Mouse (Mus musculus): ENCODE data around the gene Tspan1. TPM values are rescaled to one million over a fixed set of nuclear protein-coding genes. Genes with fewer than 3 reads are reported as not detected.

The Tspan1 gene
- total and polyA plus RNA-seq, 3 experiments, result 0.03 to 0.08 TPM; not detected in 1

DNA sequence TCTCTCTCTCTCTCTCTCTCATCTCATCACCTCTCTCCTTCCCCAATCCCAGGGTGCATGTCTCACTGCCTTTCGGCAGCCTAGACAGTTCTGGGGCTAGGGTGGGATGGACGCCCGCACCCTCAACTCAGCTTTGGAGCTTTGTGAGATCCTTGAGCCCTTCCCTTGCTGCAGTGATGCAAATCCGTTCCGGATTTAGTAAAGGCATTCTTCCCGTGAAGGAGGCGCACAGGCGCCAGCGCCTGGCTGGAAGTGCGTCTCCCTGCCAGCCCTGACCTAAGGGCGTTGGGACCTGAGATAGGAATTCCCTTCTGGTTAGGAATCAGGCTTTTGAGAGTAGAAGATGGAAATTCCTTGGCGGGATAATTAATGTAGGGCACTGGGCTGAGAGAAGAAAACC, 15.3 kb upstream of the Tspan1 start:
- Histone ChIP-seq H3K9me3 (replicated peaks; ENCODE audit: insufficient read depth, low read length) (no peaks in the 10 kb centered on the region), H3K27me3 (ENCODE audit: control insufficient read depth in 1 of 2, insufficient read depth in 2 of 2, low read length in 2 of 2) (peaks cover 0 to 2% of the 10 kb centered on the region in 2 experiments; a peak in 1 of 4 replicates), H3K27ac (ENCODE audit: control insufficient read depth, low read depth, low read length) (no peak overlapping the region), H3K79me2 (ENCODE audit: control insufficient read depth, insufficient read depth, low read length, poor library complexity) (no peaks in the 10 kb centered on the region), H3K4me3 (ENCODE audit: control insufficient read depth in 1 of 2, insufficient read depth in 1 of 2, low read depth in 2 of 2, low read length in 2 of 2) (no peak overlapping the region), H3K9ac (ENCODE audit: control insufficient read depth, low read depth, low read length, poor library complexity, severe bottlenecking) (no peak overlapping the region), H3K4me1 (ENCODE audit: control insufficient read depth in 1 of 2, insufficient read depth in 2 of 2, low read length in 2 of 2) (no peaks in the 10 kb centered on the region), H3K36me3 (ENCODE audit: control insufficient read depth in 1 of 2, insufficient read depth in 2 of 2, low read length in 2 of 2) (no peaks in the 10 kb centered on the region)
- no peak for DNase-seq (ENCODE audit: low read depth, low spot score)
- TF ChIP-seq NELFE (IDR thresholded peaks at IDR 0.05; ENCODE audit: low read depth, low read length) (no peak), MEF2A (IDR thresholded peaks at IDR 0.05; ENCODE audit: extremely low read depth, insufficient replicate concordance, low read depth, low read length, poor library complexity, severe bottlenecking) (no peak), E2F4 (IDR thresholded peaks at IDR 0.05; ENCODE audit: borderline replicate concordance, low read depth, low read length) (no peak), MXI1 (IDR thresholded peaks at IDR 0.05; ENCODE audit: low read depth, low read length) (no peak), MYC (IDR thresholded peaks at IDR 0.05; ENCODE audit: low read depth, low read length) (no peak), GABPA (IDR thresholded peaks at IDR 0.05; ENCODE audit: low read depth, low read length) (no peak), ELF1 (IDR thresholded peaks at IDR 0.05; ENCODE audit: low read depth, low read length) (no peak), MYB (IDR thresholded peaks at IDR 0.05; ENCODE audit: low read depth, low read length) (no peak), CTCF (IDR thresholded peaks at IDR 0.05 in 2 of 3, conservative IDR thresholded peaks at IDR 0.05 in 1 of 3; ENCODE audit: control insufficient read depth in 1 of 3, insufficient read depth in 1 of 3, low read depth in 2 of 3, low read length in 3 of 3, poor library complexity in 1 of 3, severe bottlenecking in 1 of 3) (no peak), MAFK (IDR thresholded peaks at IDR 0.05; ENCODE audit: borderline replicate concordance, low read depth, low read length) (no peak), EP300 (IDR thresholded peaks at IDR 0.05; ENCODE audit: low read depth in 1 of 2, low read length in 2 of 2) (no peak), ZKSCAN1 (IDR thresholded peaks at IDR 0.05; ENCODE audit: low read depth, low read length) (no peak), MAZ (IDR thresholded peaks at IDR 0.05; ENCODE audit: low read depth, low read length) (no peak), TCF12 (IDR thresholded peaks at IDR 0.05; ENCODE audit: low read depth, low read length) (no peak), TBP (IDR thresholded peaks at IDR 0.05; ENCODE audit: low read depth, low read length) (no peak)

GRCm38 (mm10) chr4:116182079-116182478, 14.7 kb upstream of the Tspan1 start:
- Histone ChIP-seq H3K27ac (ENCODE audit: control insufficient read depth, low read depth, low read length) (no peak overlapping the region), H3K4me1 (ENCODE audit: control insufficient read depth in 1 of 2, insufficient read depth in 2 of 2, low read length in 2 of 2) (0 out of 4 replicates have a peak, but pooled peaks cover 0 to 4% of the 10 kb centered on the region in 2 experiments), H3K27me3 (ENCODE audit: control insufficient read depth in 1 of 2, insufficient read depth in 2 of 2, low read length in 2 of 2) (peaks cover 0 to 2% of the 10 kb centered on the region in 2 experiments; a peak in 1 of 4 replicates), H3K4me3 (ENCODE audit: control insufficient read depth in 1 of 2, insufficient read depth in 1 of 2, low read depth in 2 of 2, low read length in 2 of 2) (no peak overlapping the region), H3K9ac (ENCODE audit: control insufficient read depth, low read depth, low read length, poor library complexity, severe bottlenecking) (no peak overlapping the region), H3K79me2 (ENCODE audit: control insufficient read depth, insufficient read depth, low read length, poor library complexity) (no peaks in the 10 kb centered on the region), H3K9me3 (replicated peaks; ENCODE audit: insufficient read depth, low read length) (no peaks in the 10 kb centered on the region), H3K36me3 (ENCODE audit: control insufficient read depth in 1 of 2, insufficient read depth in 2 of 2, low read length in 2 of 2) (no peaks in the 10 kb centered on the region; a peak in 1 of 4 replicates)
- no peak for DNase-seq (ENCODE audit: low read depth, low spot score)
- TF ChIP-seq E2F4 (IDR thresholded peaks at IDR 0.05; ENCODE audit: borderline replicate concordance, low read depth, low read length), result no peak
- no peak for TF ChIP-seq CHD1 (IDR thresholded peaks at IDR 0.05; ENCODE audit: low read depth, low read length)
- no peak for TF ChIP-seq CHD2 (IDR thresholded peaks at IDR 0.05; ENCODE audit: low read length)
- no peak for TF ChIP-seq BHLHE40 (IDR thresholded peaks at IDR 0.05; ENCODE audit: borderline replicate concordance, low read depth, low read length)
- TF ChIP-seq NRF1 (IDR thresholded peaks at IDR 0.05; ENCODE audit: insufficient read depth, low read depth, low read length, poor library complexity, severe bottlenecking), result no peak
- no peak for TF ChIP-seq GABPA (IDR thresholded peaks at IDR 0.05; ENCODE audit: low read depth, low read length)
- TF ChIP-seq JUND (IDR thresholded peaks at IDR 0.05; ENCODE audit: low read depth, low read length), result no peak
- no peak for TF ChIP-seq MAX (IDR thresholded peaks at IDR 0.05; ENCODE audit: low read length)
- TF ChIP-seq TBP (IDR thresholded peaks at IDR 0.05; ENCODE audit: low read depth, low read length), result no peak
- no peak for TF ChIP-seq TAL1 (IDR thresholded peaks at IDR 0.05; ENCODE audit: low read length)
- no peak for TF ChIP-seq POLR2AphosphoS2 (IDR thresholded peaks at IDR 0.05; ENCODE audit: low read length)
- no peak for TF ChIP-seq RCOR1 (IDR thresholded peaks at IDR 0.05; ENCODE audit: low read depth, low read length)
- no peak for TF ChIP-seq UBTF (IDR thresholded peaks at IDR 0.05; ENCODE audit: borderline replicate concordance, insufficient read depth, low read depth, low read length)
- no peak for TF ChIP-seq ZC3H11A (IDR thresholded peaks at IDR 0.05; ENCODE audit: low read depth, low read length)

Data from MEL (cell line).